Mouse (Mus musculus) gastrocnemius, postnatal 36 days (tissue): ENCODE results near the gene Mrgpre. TPM values are rescaled to one million over a fixed set of nuclear protein-coding genes. Genes with fewer than 3 reads are reported as not detected.

Experiments
- DNase-seq, 2 experiments: peaks; one replicate each; pipeline ENCODE4 v3.0.0; 2022
- intact Hi-C: fragments of 180-260 bp; cut with DNase I; formaldehyde crosslinking; loops from one replicate; pipeline ENCODE4 v1.15.1; 2025
- microRNA-seq, 2 experiments: library from miRNA; unstranded; fragments of <30 nt; microRNA quantifications; one replicate each; pipeline ENCODE4 v1.2.0; 2021
- total RNA-seq, 2 experiments: library from RNA; stranded (reverse); gene quantifications; 2 replicates each; pipeline ENCODE4 v1.2.3; 2021

Mrgpre gene
- total RNA-seq, 2 experiments from 2014 or later: 0.43 to 0.54 TPM

- peak; percentile 84 to 89 for DNase-seq
- intact Hi-C loops: loop anchor here (1.0 to 2.0 kb wide), 2 partner anchors 42 to 167 kb away; no protein-coding TSS in a partner anchor
Measured at GRCm38 (mm10) chr7:143748041-143748868, 36.0 kb downstream of the Mrgpre start.

DNA sequence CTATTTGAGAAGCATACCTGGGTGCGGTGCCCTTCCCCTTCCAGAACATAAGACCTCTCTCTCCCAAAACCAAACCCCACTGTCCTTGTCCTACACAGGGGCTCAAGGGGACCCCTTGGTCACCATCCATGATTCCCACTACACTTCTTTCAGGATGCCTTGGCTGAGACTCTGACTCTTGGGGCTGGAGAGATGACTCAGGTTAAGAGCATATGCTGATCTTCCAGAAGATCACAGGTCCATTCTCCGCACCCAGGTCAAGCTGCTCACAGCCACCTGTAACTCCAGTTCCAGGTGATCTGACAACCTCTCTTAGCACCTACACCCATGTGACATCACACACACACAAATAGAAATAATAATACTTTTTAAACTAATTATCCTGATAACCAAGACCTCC is 43.6 kb downstream of the Mrgpre start:
- no peak for DNase-seq
- intact Hi-C loops: no loop called here

GRCm38 (mm10) chr7:143739511-143740461 is 44.5 kb downstream of the Mrgpre start:
- intact Hi-C loops: no loop called here
- DNase-seq: peak; percentile 79 to 85

DNA sequence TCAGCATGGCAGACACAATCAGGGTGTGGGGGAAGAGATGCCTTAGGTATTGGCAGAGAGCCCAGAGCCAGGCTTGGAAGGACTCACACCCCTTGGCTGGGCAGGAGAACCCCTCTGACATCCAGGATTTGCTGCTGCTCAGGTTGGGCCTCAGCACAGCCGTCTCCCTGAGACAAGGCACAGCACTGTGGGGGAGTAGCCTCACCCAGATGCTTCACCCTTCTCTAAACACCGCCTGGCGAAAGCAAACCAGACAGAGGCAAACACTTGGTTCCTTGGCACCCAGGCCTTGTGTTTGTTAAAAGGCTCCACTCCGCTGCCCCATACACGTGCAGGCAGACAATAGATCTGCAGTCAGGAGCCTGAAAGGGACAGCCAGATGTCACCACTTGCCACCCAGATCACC is 45.7 kb downstream of the Mrgpre start:
- intact Hi-C loops: no loop called here
- no peak for DNase-seq

DNA sequence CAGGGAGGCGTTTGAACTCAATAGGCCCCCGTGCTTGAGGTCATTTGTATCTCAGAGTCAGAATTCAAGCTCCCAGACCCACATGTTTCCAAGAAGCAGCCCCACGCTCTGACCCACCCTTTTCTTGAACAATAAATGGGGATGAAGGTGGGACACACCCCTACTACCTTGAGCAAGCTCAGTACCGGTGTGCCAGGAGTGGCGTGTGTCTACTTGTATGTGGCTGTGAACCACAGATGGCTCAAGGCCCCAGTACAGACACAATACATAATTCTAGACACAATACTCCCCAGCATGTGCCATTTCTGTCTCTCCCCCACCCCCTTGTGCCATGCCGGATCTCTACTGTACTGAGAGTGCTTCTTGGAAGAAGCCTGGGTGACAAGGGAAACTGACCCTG is 46.1 kb downstream of the Mrgpre start:
- intact Hi-C loops: no loop called here
- no peak for DNase-seq

DNA sequence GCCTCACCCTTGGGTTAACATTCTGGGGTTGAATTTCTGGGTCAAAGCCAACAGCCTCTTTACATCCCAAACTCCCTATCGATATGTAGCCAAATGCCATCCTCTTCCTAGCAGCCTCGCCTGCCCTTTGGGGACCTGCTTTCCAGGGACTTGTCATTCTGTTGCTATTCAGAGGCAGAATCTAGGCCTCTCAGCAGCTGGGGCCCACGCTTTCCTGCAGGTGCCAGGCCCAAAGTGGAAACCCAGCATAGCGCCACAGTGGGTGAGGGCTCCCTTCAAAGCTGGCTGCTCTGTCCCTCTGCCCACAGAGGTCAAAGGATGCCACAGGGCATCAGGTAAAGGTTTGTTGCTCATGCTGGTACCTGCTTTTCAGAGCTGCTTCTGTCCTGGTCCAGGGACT is 50.6 kb downstream of the Mrgpre start:
- intact Hi-C loops: no loop called here
- no peak for DNase-seq

GRCm38 (mm10) chr7:143729886-143730285 is 54.4 kb downstream of the Mrgpre start:
- DNase-seq: peak in 1 of 2 experiments; percentile 43
- intact Hi-C loops: no loop called here

Small RNA genes lying within 50 kb of the gene (microRNA-seq; reads per million reads assigned to microRNA genes)
- 0 reads per million in 2 experiments for gene Gm22064

Other genes with a start within 250 kb of the Mrgpre start
- gene Nap1l4, start 235.4 kb downstream of the Mrgpre start, total RNA-seq: 100 to 1,000 TPM; 167 to 189 TPM
- 10 to 100 TPM; 33.9 to 38.6 TPM for gene Cars, start 184.4 kb downstream of the Mrgpre start, total RNA-seq
- gene Tnfrsf26, start 155.8 kb downstream of the Mrgpre start, total RNA-seq: under 1 TPM; 0.10 to 0.20 TPM
- gene Tnfrsf22, start 134.8 kb downstream of the Mrgpre start, total RNA-seq: 1 to 10 TPM; 1.5 to 2.0 TPM
- 1 to 10 TPM; 2.7 to 3.3 TPM for gene Tnfrsf23, start 98.6 kb downstream of the Mrgpre start, total RNA-seq
- 10 to 100 TPM; 14.6 to 15.2 TPM for gene Osbpl5, start 27.5 kb downstream of the Mrgpre start, total RNA-seq
- not detected for gene Mrgprg, start 17.5 kb downstream of the Mrgpre start, total RNA-seq
- 1 to 10 TPM; 3.6 to 3.9 TPM for gene Nadsyn1, start 38.3 kb upstream of the Mrgpre start, total RNA-seq
- 1 to 10 TPM; 4.4 to 4.6 TPM for gene Dhcr7, start 38.6 kb upstream of the Mrgpre start, total RNA-seq
- gene Gm498, start 82.3 kb upstream of the Mrgpre start, total RNA-seq: not detected
- under 1 TPM; 0.05 to 0.18 TPM for gene Shank2, start 217.4 kb upstream of the Mrgpre start, total RNA-seq